Mouse (Mus musculus): ENCODE measurements at regions not wholly inside any gene's neighbourhood (a gene's known extent, or its start where the extent isn't known, plus 50 kb on each side); places are given as distances from the start of the nearest gene placed in this dataset.

DNA sequence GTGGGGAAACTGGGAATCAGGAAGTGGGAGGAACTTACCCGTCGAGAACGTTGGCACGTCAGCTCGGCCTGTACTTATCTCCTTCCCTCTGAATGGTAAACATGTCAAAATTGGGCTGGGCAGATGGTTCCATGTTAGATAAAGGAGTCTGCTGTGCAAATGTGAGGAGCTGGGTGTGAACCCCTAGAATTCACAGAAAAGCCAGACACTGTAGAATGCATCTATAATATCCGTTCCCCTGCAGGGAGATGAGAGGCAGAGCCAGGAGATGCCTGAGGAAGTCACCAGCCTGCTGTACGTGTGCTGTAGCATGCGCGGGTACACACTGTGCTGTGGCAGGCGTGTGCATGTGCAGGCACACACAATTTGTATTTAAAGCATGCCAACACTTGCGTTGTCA lies 381.0 kb downstream of the Matn1 start:
- H3K27me3 ChIP-seq (replicated peaks): no peaks in the 10 kb centered on the region
- no peak overlapping the region for H3K27ac ChIP-seq
- H3K9ac ChIP-seq: no peak overlapping the region
- H3K4me2 ChIP-seq: no peak overlapping the region
- 54% methylated on average over 11 of the region's 11 CpGs for WGBS (ENCODE audit: insufficient replicate concordance)
- no peak for ATAC-seq
- H3K4me1 ChIP-seq: no peaks in the 10 kb centered on the region
- no peak overlapping the region for H3K4me3 ChIP-seq
- no peaks in the 10 kb centered on the region for H3K36me3 ChIP-seq
- H3K9me3 ChIP-seq (replicated peaks): no peaks in the 10 kb centered on the region

DNA sequence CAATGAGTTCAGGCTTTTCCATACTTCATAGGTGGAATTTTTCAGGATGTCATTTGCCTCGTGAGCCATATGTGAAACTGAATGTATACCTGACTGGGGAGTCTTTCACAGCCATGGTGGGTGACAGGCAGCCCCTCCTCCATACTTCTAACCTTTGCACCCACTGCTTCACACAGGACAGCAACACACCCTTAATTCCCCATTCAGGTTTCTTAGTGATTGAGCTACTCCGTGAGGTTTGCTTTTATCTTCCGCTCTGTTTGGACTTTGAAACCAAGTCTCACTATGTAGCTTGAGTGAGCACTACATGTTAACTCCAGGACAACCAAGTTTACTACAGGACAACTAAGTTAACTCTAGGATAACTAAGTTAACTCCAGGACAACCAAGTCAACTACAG lies 381.4 kb downstream of the Matn1 start:
- Histone ChIP-seq H3K9me3 (replicated peaks) (no peaks in the 10 kb centered on the region), H3K4me3 (no peak overlapping the region), H3K4me2 (no peak overlapping the region), H3K4me1 (no peaks in the 10 kb centered on the region), H3K27me3 (replicated peaks) (no peaks in the 10 kb centered on the region), H3K27ac (no peak overlapping the region), H3K9ac (no peak overlapping the region), H3K36me3 (no peaks in the 10 kb centered on the region)
- no peak for ATAC-seq
- WGBS (ENCODE audit: insufficient replicate concordance): 65% methylated on average over 3 of the region's 3 CpGs

DNA sequence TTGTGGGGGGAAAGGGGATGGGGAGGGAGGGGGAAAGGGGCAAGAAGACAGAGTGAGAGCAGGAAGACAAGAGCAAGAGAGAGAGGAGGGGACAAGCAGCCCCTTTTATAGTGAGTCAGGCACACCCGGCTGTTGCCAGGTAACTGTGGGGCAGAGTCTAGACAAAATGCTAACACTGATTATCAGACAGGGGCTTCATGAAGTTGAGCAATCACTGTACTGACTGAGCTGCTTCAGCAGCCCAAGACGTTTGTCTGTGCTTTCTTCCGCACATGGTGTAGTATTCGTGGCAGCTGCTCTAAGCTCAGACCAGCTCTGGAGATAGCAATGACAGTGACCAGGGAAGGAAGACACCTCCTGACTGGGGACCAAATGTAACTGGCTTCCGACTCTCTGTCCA lies 385.2 kb downstream of the Matn1 start:
- no peak overlapping the region for H3K4me2 ChIP-seq
- no peaks in the 10 kb centered on the region for H3K9me3 ChIP-seq (replicated peaks)
- H3K4me3 ChIP-seq: no peak overlapping the region
- H3K27ac ChIP-seq: no peak overlapping the region
- WGBS (ENCODE audit: insufficient replicate concordance): 41% methylated on average over 5 of the region's 5 CpGs
- H3K9ac ChIP-seq: no peak overlapping the region
- H3K4me1 ChIP-seq: no peaks in the 10 kb centered on the region
- H3K36me3 ChIP-seq: no peaks in the 10 kb centered on the region
- no peaks in the 10 kb centered on the region for H3K27me3 ChIP-seq (replicated peaks)
- no peak for ATAC-seq

DNA sequence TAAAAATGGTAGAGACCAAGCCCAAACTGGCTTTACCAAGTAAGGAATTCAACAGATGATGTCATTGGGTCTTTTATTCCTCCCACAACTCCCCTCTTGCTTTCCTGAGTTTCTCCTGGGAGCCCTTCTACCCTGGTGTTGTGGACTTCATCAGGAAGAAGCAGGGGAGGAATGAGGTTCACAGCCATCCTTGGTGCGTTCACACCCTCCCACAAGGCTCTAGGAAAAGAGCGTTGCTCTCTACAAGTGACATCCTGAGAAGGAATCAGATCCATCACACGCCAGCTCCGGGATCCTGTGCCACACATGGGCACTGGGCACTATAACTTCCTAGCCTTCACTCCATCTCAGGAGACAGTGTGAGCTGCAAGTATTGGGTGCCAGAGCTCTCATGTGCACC lies 387.5 kb downstream of the Matn1 start:
- no peak for ATAC-seq
- Histone ChIP-seq H3K9ac (no peak overlapping the region), H3K9me3 (replicated peaks) (no peaks in the 10 kb centered on the region), H3K27me3 (replicated peaks) (no peaks in the 10 kb centered on the region), H3K4me3 (no peak overlapping the region), H3K27ac (no peak overlapping the region), H3K4me1 (no peaks in the 10 kb centered on the region), H3K36me3 (no peaks in the 10 kb centered on the region), H3K4me2 (no peak overlapping the region)
- WGBS (ENCODE audit: insufficient replicate concordance): 82% methylated on average over 4 of the region's 4 CpGs

DNA sequence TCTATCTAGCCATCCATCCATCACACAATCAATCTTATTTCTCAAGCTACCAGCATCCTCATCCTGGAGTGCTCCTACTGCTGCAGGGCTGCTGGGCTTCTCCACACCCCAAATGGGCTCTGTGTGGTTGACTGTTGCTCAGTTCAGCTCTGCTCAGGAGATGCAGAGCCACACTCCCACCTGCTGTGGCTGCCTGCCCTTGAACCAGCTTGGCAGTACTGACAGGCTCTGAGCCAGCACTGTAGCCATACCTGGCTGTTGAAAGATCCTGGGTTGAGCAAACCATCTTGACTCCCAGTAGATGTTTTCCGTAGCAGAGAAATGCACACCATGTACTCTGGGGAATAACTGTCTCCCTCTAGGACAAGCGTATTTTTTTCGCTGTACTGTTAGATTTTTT lies 392.6 kb downstream of the Matn1 start:
- Histone ChIP-seq H3K4me1 (no peaks in the 10 kb centered on the region), H3K9ac (no peak overlapping the region), H3K27me3 (replicated peaks) (peaks cover 9% of the 10 kb centered on the region), H3K36me3 (no peaks in the 10 kb centered on the region), H3K9me3 (replicated peaks) (no peaks in the 10 kb centered on the region), H3K4me2 (no peak overlapping the region), H3K4me3 (no peak overlapping the region), H3K27ac (no peak overlapping the region)
- 67% methylated on average over 3 of the region's 3 CpGs for WGBS (ENCODE audit: insufficient replicate concordance)
- ATAC-seq: no peak

DNA sequence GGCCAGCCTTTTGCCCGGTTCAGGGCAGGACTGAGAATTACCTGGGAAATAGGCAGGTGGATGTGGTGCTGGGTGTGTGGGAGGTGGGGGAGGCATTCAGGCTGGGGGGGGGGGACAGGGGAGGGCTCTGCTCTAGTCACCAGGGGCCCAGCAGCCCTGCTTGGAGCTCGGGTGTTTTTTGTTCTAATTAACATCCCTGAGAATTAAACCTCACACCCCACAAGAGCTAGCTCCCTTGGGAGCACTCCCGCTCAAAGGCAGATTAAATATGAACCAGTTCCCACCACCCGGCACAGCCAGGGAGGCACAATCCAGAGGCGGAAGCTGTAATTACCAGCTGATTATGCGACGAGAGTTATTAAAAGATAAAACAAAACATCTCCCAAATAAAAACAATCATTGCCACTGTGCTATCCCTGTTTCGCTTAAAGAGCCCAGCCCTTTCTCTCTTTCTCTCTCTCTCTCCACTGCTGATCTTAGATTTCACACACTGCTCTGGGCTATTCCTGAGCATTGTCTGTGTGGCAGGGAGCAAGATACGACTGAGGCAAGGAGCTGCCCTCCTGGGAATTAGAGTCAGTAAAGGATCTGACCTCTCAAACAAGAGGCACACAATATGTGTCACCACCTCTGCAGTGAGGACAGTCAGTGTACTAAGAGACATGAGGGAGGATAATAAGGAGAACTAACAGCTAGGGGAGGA lies 397.0 kb downstream of the Matn1 start:
- Histone ChIP-seq H3K4me1 (no peaks in the 10 kb centered on the region), H3K27me3 (replicated peaks) (peaks cover 16% of the 10 kb centered on the region), H3K4me2 (no peak overlapping the region), H3K9me3 (replicated peaks) (no peaks in the 10 kb centered on the region), H3K27ac (no peak overlapping the region), H3K4me3 (no peak overlapping the region), H3K9ac (no peak overlapping the region), H3K36me3 (no peaks in the 10 kb centered on the region)
- 41% methylated on average over 9 of the region's 9 CpGs for WGBS (ENCODE audit: insufficient replicate concordance)
- ATAC-seq: no peak

DNA sequence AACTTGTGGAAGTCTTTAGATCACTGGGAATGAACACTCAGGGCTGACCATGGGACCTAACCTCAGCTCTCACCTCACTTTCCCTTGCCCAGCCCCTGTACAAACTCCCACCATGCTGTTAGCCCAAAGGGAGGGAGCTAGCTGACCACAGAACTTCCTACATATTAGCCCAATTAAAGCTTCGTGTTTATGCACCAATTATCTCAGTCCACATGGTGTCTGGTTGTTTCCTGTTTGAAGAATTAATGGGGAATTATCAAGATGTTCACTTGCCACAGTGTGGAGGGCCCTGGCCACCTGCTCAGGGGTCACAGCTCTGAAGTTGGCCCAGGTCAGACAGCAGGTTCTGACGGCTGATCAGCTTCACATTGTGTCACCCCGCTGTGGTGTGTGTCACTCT lies 402.5 kb downstream of the Matn1 start:
- no peaks in the 10 kb centered on the region for H3K36me3 ChIP-seq
- no peak overlapping the region for H3K9ac ChIP-seq
- H3K9me3 ChIP-seq (replicated peaks): no peaks in the 10 kb centered on the region
- 35% methylated on average over 3 of the region's 3 CpGs for WGBS (ENCODE audit: insufficient replicate concordance)
- no peak overlapping the region for H3K27ac ChIP-seq
- H3K4me2 ChIP-seq: no peak overlapping the region
- H3K4me1 ChIP-seq: no peaks in the 10 kb centered on the region
- no peak overlapping the region for H3K4me3 ChIP-seq
- H3K27me3 ChIP-seq (replicated peaks): peaks cover 7% of the 10 kb centered on the region; the same call in 1 of the 2 replicates
- no peak for ATAC-seq

DNA sequence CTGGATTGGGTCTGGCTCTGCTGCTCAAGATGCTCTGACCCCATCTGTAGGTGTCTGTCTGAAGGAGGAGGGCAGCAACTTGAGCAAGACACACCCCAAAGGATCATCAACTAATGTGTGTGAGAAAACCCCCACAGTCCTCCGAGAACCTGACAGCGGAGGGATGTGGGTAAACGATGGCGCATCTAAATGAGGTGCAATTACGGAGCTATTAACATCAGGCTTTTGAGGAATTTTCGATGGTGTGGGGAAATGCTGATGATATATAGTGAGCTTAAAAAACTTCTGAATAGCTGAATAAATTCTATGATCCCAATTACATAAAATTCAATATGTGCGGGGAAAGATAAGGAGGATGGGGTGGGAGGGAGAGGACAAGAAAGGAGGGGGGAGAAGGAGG lies 406.1 kb downstream of the Matn1 start:
- Histone ChIP-seq H3K27me3 (replicated peaks) (no peaks in the 10 kb centered on the region), H3K4me2 (no peak overlapping the region), H3K36me3 (no peaks in the 10 kb centered on the region), H3K4me1 (no peaks in the 10 kb centered on the region), H3K9me3 (replicated peaks) (no peaks in the 10 kb centered on the region), H3K4me3 (no peak overlapping the region), H3K9ac (no peak overlapping the region), H3K27ac (no peak overlapping the region)
- ATAC-seq: no peak
- WGBS (ENCODE audit: insufficient replicate concordance): 52% methylated on average over 7 of the region's 7 CpGs

DNA sequence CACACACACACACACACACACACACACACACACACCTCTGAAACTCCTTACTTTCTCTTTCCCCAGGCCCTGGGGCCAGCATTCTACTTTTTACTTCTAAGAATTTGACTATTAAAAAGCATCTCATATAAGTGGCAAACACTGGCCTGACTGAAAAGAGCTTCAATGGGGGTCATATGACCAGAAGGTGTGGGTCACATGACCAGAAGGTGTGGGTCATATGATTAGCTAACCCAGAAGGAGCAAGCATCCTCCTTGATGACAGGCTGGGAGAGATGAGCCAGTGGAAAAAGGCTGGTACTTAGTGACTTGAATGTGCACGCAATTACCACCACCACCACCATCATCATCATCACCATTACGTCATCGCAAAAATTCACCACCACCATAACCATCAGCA lies 410.7 kb downstream of the Matn1 start:
- no peaks in the 10 kb centered on the region for H3K27me3 ChIP-seq (replicated peaks)
- H3K4me2 ChIP-seq: no peak overlapping the region
- WGBS (ENCODE audit: insufficient replicate concordance): 88% methylated on average over 3 of the region's 3 CpGs
- no peaks in the 10 kb centered on the region for H3K4me1 ChIP-seq
- no peaks in the 10 kb centered on the region for H3K36me3 ChIP-seq
- no peaks in the 10 kb centered on the region for H3K9me3 ChIP-seq (replicated peaks)
- H3K4me3 ChIP-seq: no peak overlapping the region
- no peak for ATAC-seq
- H3K27ac ChIP-seq: no peak overlapping the region
- no peak overlapping the region for H3K9ac ChIP-seq

DNA sequence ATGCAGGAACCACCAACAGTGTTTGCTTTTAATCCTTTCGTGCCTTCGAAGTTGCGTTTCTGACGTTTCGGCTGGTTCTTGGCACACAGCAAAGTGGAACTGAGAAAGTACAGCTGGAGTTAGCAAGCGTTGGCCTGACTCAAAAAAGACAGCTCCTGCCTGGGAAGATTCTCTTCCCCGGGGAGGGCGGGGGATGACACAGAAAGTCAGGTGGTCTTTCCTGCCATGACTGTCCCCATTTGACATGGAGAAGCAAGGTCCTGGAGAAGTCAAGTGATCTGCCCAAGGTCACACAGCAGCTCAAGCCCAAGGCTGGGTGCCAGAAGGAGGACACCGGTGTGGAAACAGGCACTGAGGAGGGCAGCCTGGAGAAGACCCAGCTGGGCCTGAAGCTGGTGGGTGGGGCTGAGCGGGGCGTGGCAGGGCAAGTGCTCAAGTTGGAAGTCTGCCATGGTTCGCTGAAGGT lies 411.4 kb downstream of the Matn1 start:
- Histone ChIP-seq H3K27ac (no peak overlapping the region), H3K4me2 (no peak overlapping the region), H3K4me1 (no peaks in the 10 kb centered on the region), H3K36me3 (no peaks in the 10 kb centered on the region), H3K9ac (no peak overlapping the region), H3K9me3 (replicated peaks) (no peaks in the 10 kb centered on the region), H3K4me3 (no peak overlapping the region), H3K27me3 (replicated peaks) (no peaks in the 10 kb centered on the region)
- 76% methylated on average over 12 of the region's 12 CpGs for WGBS (ENCODE audit: insufficient replicate concordance)
- no peak for ATAC-seq

DNA sequence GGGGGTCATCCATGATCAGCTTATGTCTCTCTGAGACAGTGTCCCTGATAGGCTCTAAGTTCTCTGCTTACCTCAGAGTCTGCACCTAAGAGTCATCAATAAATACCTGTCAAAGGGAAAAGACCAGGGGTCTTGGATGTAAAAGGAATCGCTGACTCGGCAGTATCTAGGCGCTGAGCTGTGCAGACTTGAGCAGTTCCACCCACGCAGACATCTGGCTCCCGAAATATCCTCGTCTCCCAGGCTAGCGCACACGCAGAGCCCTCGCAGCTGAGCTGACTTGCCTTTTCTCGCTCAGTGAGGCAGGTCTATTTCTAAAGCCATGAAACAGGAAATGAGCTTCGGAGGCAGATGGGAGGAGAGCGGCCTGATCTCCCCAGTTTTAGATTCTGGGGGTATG lies 412.1 kb downstream of the Matn1 start:
- H3K27me3 ChIP-seq (replicated peaks): no peaks in the 10 kb centered on the region
- 73% methylated on average over 12 of the region's 12 CpGs for WGBS (ENCODE audit: insufficient replicate concordance)
- H3K4me3 ChIP-seq: no peak overlapping the region
- no peak overlapping the region for H3K9ac ChIP-seq
- H3K36me3 ChIP-seq: no peaks in the 10 kb centered on the region
- H3K9me3 ChIP-seq (replicated peaks): no peaks in the 10 kb centered on the region
- H3K4me1 ChIP-seq: no peaks in the 10 kb centered on the region
- no peak overlapping the region for H3K4me2 ChIP-seq
- no peak for ATAC-seq
- H3K27ac ChIP-seq: no peak overlapping the region

DNA sequence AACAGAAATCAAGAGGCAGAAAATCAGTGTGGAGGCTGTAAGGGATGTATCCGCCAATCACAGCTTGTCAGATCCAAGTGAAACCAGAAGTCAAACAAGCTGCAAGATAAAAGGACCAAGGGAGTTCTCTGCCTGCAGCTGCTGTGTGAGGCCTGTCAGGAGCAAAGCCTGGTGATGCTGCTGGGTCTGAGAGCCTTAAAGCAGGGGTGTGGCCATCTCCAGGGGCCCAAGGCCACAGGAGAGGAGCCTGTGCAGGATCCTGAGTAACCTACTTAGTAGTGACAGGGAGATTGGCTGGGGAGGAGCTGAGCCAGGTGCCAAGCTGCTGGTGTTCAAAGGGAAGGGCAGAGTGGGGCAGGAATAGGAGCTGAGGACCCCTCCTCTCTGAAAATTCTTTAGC lies 418.8 kb downstream of the Matn1 start:
- Histone ChIP-seq H3K27ac (no peak overlapping the region), H3K4me1 (no peaks in the 10 kb centered on the region), H3K9me3 (replicated peaks) (no peaks in the 10 kb centered on the region), H3K27me3 (replicated peaks) (no peaks in the 10 kb centered on the region), H3K4me3 (no peak overlapping the region), H3K36me3 (no peaks in the 10 kb centered on the region), H3K9ac (no peak overlapping the region), H3K4me2 (no peak overlapping the region)
- no peak for ATAC-seq
- WGBS (ENCODE audit: insufficient replicate concordance): 41% methylated on average over 1 of the region's 1 CpGs

DNA sequence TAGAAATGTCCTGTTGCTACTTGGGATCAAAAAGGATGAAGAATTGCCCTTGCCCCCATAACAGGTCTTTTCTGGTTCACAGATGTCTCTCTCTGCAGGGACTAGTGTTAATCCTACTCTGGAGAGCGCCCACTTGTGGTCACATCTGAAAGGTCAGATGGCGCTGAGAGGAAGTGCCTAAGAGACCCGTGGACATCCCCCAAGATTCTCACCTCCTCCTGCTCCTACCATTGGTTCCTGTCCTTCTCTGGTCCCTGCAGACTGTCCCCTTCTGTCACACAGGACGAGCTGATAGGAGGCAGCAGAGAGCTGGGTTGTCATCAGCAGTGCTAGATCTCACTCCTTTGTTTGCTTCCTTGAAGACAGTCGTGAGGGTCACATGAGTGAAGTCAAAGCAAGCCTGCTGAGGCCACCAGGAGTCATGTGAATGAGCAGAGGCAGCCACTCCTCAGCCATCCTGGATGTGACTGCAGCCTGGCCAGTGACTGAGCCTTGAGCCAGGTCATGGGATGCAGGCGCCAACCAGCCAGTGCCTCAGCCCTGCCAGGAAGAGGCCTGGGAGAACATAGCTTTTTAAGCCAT lies 420.6 kb downstream of the Matn1 start:
- H3K4me3 ChIP-seq: no peak overlapping the region
- WGBS (ENCODE audit: insufficient replicate concordance): 24% methylated on average over 6 of the region's 6 CpGs
- no peak overlapping the region for H3K4me2 ChIP-seq

More for the DNA sequence above, 420.6 kb downstream of the Matn1 start:
- no peak overlapping the region for H3K9ac ChIP-seq
- no peak for ATAC-seq
- H3K4me1 ChIP-seq: no peaks in the 10 kb centered on the region
- no peaks in the 10 kb centered on the region for H3K27me3 ChIP-seq (replicated peaks)
- H3K36me3 ChIP-seq: no peaks in the 10 kb centered on the region
- no peak overlapping the region for H3K27ac ChIP-seq
- no peaks in the 10 kb centered on the region for H3K9me3 ChIP-seq (replicated peaks)
